Mouse (Mus musculus) heart, embryonic 16.5 days (tissue): Measurements from ENCODE around the gene Nmrk2. TPM values are rescaled to one million over a fixed set of nuclear protein-coding genes. Genes with fewer than 3 reads are reported as not detected.
"Not testable (repeated sequence)": the region's sequence is repeated elsewhere in the genome, so short reads cannot be mapped to it uniquely, and the experiment has no call there.

Experiments
- ATAC-seq: fragments of 200-750 bp; cut with Nextera tagmentation; replicated peaks from 2 replicates; pipeline ENCODE4 v1.8.0; 2017; ENCODE audit warnings: moderate number of reproducible peaks; ENCODE audit not compliant: insufficient read depth, low FRiP score; ENCODE audit errors: extremely low read depth
- H3K27ac ChIP-seq: fragments of 300-500 bp; sonication (generic); 2 replicates; pipeline ENCODE4 v1.5.1; 2014; ENCODE audit warnings: mild to moderate bottlenecking, low read length, control low read depth, moderate library complexity
- H3K27me3 ChIP-seq: fragments of 300-500 bp; sonication (generic); 2 replicates; pipeline ENCODE4 v1.6.1; 2014; ENCODE audit warnings: low read length, mixed read lengths; ENCODE audit not compliant: control insufficient read depth, insufficient read depth
- H3K36me3 ChIP-seq: fragments of 300-500 bp; sonication (generic); 2 replicates; pipeline ENCODE4 v1.6.1; 2014; ENCODE audit not compliant: control insufficient read depth, insufficient read depth
- H3K4me1 ChIP-seq: fragments of 300-500 bp; sonication (generic); 2 replicates; pipeline ENCODE4 v1.6.1; 2014; ENCODE audit warnings: low read length, mixed read lengths; ENCODE audit not compliant: control insufficient read depth, insufficient read depth
- H3K4me2 ChIP-seq: fragments of 300-500 bp; sonication (generic); 2 replicates; pipeline ENCODE4 v1.6.1; 2014; ENCODE audit warnings: low read depth, mild to moderate bottlenecking, control low read depth, low read length
- H3K4me3 ChIP-seq: fragments of 300-500 bp; sonication (generic); 2 replicates; pipeline ENCODE4 v1.5.1; 2014; ENCODE audit warnings: mild to moderate bottlenecking, control low read depth, low read length
- H3K9ac ChIP-seq: fragments of 300-500 bp; sonication (generic); 2 replicates; pipeline ENCODE4 v1.6.1; 2014; ENCODE audit warnings: low read length, control low read depth
- H3K9me3 ChIP-seq: fragments of 300-500 bp; sonication (generic); replicated peaks from 2 replicates; pipeline ENCODE4 v1.6.1; 2016; ENCODE audit warnings: low read length; ENCODE audit not compliant: control insufficient read depth
- WGBS: fragments of 180-500 bp; shearing (Covaris S2); extraction: QIAGEN DNeasy Blood & Tissue Kit; methylation state at CpG from one replicate; pipeline ENCODE4 v1.1.7; 2014; 5-methylcytosine and 5-hydroxymethylcytosine counted together
- polyA plus RNA-seq: library from polyadenylated mRNA; unstranded; fragments of >200 nt; fragmentation: Nextera tagmentation; extraction: Ambion mirVana; gene quantifications from 2 replicates; pipeline ENCODE4 v1.2.1, GENCODE M21; 2015

The Nmrk2 gene
- polyA plus RNA-seq, 1 experiment from 2014 or later: 11.9 TPM

DNA sequence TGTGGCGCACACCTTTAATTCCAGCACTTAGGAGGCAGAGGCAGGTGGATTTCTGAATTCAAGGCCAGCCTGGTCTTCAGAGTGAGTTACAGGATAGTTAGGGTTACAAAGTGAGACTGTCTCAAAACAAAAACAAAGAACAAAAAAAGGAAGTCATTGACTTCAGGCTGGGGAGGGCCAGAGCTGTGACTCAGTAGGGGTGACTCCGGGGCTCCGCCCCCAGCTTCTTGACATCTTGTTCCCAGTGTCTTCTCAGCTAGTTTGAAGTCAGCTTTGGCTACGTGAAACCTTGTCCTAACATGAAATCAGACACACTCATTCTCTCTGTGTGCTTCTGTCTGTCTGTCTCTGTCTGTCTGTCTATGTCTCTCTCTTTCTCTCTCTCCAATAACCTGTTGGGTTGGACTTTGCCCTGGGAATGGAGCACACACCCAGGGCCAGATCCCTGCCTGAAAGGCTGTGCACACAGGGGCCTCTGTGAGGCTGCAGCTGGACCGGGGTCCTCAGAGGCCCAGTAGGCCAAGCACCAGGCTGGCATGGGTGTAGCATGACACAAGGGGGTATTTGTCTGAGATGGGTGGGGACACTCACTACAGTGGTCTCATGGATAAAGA is 19.7 kb upstream of the Nmrk2 start:
- 79% methylated on average over 5 of the region's 5 CpGs for WGBS
- H3K27me3 ChIP-seq: no peaks in the 10 kb centered on the region
- no peak for ATAC-seq

DNA sequence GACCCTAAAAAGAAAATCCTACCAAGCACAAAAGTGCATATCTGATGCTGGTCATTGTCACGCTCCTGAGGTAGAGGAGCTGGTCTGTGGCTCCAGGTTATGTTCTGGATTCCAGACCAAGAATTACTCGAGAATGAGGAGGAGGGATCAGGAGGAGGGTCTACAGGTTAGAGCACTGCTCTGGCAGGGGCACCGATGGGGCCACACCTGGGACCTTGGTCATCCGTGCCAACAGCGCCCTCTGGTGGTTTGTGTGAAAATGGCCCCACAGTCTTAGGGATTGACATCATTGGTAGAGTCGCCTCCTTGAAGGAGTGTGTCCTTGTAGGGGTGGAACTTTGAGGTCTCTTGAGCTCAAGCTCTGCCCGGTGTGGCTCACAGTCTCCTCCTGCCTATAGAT is 16.1 kb upstream of the Nmrk2 start:
- H3K9me3 ChIP-seq: no peaks in the 10 kb centered on the region
- H3K9ac ChIP-seq: no peak overlapping the region
- no peaks in the 10 kb centered on the region for H3K27me3 ChIP-seq
- H3K4me1 ChIP-seq: no peaks in the 10 kb centered on the region
- no peak overlapping the region for H3K27ac ChIP-seq
- H3K36me3 ChIP-seq: no peaks in the 10 kb centered on the region
- peak; percentile 64 for ATAC-seq
- WGBS: 32% methylated on average over 7 of the region's 7 CpGs
- no peak overlapping the region for H3K4me3 ChIP-seq
- no peak overlapping the region for H3K4me2 ChIP-seq

More for the DNA sequence above, 19.7 kb upstream of the Nmrk2 start:
- Histone ChIP-seq H3K4me2 (no peak overlapping the region), H3K36me3 (no peaks in the 10 kb centered on the region), H3K4me1 (no peaks in the 10 kb centered on the region), H3K27ac (no peak overlapping the region), H3K9me3 (no peaks in the 10 kb centered on the region), H3K4me3 (no peak overlapping the region), H3K9ac (no peak overlapping the region)

DNA sequence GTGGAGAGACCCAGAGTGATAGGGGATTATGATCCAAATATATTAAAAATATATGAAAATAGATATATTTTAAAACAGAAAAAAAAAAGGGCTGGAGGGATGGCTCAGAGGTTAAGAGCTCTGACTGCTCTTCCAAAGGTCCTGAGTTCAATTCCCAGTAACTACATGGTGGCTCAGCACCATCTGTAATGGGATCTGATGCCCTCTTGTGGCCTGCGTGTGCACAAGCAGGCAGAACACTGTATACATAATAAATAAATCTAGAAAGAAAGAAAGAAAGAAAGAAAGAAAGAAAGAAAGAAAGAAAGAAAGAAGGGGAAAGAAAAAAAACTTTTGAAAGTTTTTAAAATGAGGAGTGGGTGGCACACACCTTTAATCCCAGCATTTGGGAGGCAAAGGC is 15.4 kb upstream of the Nmrk2 start:
- ATAC-seq, H3K4me2 ChIP-seq, H3K27ac ChIP-seq, H3K9me3 ChIP-seq, H3K36me3 ChIP-seq, H3K9ac ChIP-seq, H3K4me1 ChIP-seq, H3K27me3 ChIP-seq, H3K4me3 ChIP-seq: not testable (repeated sequence)
- 4% methylated on average over 1 of the region's 1 CpGs for WGBS

DNA sequence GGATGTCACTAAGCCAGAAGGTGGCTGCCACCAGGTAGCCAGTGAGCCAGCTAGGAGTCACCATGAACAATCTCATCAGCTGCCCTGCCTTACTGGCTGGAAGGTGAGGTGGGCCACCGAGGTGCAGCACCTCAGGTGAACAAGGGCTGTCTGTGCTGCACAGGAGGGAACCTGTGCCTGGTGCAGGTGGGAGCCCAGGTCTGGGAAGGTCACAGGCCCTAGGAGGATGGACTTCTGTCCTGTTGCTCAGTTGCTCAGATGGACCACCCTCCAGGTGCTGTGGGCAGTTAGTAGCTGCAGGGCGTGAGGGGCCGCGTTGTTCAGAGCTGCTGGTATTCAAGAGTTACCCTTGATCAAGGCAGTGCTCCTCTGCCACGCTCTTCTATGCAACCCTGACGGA is 15.0 kb upstream of the Nmrk2 start:
- Histone ChIP-seq H3K4me2 (no peak overlapping the region), H3K9me3 (no peaks in the 10 kb centered on the region), H3K9ac (no peak overlapping the region), H3K4me1 (no peaks in the 10 kb centered on the region), H3K4me3 (no peak overlapping the region), H3K36me3 (no peaks in the 10 kb centered on the region), H3K27me3 (no peaks in the 10 kb centered on the region), H3K27ac (no peak overlapping the region)
- 82% methylated on average over 6 of the region's 6 CpGs for WGBS
- ATAC-seq: no peak

DNA sequence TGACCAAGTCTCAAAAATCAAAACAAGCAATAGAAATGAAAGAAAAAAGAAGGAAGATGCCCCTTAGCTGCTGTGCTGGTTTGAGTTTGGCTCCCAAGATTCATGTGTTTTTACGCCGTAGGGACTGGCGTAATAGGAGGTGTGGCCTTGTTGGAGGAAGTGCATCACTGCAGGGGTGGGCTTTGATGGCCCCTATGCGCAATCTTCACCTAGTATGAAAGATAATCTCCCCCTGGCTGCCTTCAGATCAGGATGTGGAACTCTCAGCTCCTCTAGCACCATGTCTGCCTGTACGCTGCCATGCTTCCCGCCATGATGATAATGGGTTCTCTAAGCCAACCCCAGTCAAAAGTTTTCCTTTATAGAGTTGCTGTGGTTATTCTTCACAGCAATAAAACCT is 14.4 kb upstream of the Nmrk2 start:
- H3K27ac ChIP-seq: no peak overlapping the region
- WGBS: 88% methylated on average over 6 of the region's 6 CpGs

DNA sequence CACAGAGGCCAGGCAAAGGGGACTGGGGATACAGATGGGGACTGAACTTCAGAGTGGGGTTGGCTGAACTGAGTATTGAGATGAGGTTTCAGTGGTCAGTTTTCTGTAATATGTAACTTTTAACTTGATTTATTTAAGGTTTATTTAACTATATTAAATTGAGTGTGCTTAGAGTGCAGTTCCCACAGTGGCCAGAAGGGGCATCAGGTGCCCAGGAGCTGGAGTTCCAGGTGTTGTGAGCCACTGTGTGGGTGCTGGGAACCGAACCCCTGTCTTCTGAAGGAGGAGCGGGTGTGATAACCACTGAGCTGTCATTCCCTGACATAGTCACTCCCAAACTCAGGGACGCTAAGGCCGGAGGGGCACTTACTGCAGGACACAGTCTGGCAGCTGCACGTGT is 8.3 kb upstream of the Nmrk2 start:
- H3K27me3 ChIP-seq: no peaks in the 10 kb centered on the region
- H3K36me3 ChIP-seq: no peaks in the 10 kb centered on the region
- no peak overlapping the region for H3K9ac ChIP-seq
- no peak for ATAC-seq
- H3K4me3 ChIP-seq: no peak overlapping the region
- peaks cover 3% of the 10 kb centered on the region; the same call in 1 of the 2 replicates for H3K9me3 ChIP-seq
- no peak overlapping the region for H3K4me2 ChIP-seq
- 95% methylated on average over 5 of the region's 5 CpGs for WGBS
- H3K4me1 ChIP-seq: no peaks in the 10 kb centered on the region
- H3K27ac ChIP-seq: no peak overlapping the region

More for the DNA sequence above, 14.4 kb upstream of the Nmrk2 start:
- Histone ChIP-seq H3K4me3 (no peak overlapping the region), H3K4me1 (no peaks in the 10 kb centered on the region), H3K27me3 (no peaks in the 10 kb centered on the region), H3K4me2 (no peak overlapping the region), H3K9ac (no peak overlapping the region), H3K9me3 (no peaks in the 10 kb centered on the region), H3K36me3 (no peaks in the 10 kb centered on the region)
- ATAC-seq: no peak

DNA sequence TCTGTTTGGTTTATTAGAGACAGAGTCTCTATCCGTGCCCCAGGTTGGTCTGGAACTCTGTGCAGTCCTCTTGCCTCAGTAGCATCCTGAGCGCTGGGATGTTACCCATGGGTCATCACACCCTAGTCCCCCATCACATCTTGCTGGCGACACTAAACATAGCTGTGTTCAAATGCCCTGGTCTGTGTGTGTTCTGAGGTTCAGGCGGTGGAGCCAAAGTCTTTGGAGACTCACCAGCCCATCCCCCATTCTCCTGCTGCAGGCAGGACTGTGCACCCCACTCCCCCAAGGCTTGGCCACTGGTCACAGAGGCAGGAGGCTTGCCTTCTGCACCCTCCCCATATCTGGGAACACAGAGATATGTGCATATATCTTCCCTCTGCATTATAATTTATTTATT is 2.3 kb upstream of the Nmrk2 start:
- Histone ChIP-seq H3K9ac (no peak overlapping the region), H3K4me1 (peaks cover 33% of the 10 kb centered on the region), H3K4me2 (no peak overlapping the region), H3K36me3 (no peaks in the 10 kb centered on the region), H3K27me3 (no peaks in the 10 kb centered on the region), H3K4me3 (no peak overlapping the region), H3K27ac (peak overlapping the region; percentile 96), H3K9me3 (no peaks in the 10 kb centered on the region)
- no peak for ATAC-seq
- 52% methylated on average over 4 of the region's 4 CpGs for WGBS

DNA sequence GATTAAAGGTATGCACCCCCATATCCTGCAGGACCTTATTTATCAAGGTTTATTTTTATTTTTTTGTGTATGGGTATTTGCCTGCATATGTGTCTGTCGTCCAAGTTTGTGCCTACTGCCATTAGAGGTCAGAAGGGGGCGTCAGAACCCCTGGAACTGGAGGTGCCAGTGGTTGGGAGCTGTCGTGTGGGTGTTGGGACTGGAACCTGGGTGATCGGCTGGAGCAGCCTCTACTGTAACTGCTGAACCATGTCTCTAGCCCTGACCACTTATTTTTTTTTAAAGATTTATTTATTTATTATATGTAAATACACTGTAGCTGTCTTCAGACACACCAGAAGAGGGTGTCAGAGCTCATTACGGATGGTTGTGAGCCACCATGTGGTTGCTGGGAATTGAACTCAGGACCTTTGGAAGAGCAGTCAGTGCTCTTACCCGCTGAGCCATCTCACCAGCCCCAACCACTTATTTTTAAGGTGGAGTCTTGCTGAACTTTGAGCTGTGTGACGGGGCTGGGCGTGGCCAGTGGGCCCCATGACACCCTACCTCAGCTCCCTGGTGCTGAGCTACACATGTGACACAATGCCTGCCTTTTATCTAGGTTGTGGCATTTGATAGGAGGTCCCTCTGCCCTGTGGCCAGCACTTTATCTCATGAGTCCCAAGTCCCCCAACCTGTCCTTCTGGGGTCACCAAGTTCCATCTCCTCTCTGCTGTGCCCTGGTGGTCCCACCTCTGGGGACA is 1.3 kb upstream of the Nmrk2 start:
- ATAC-seq: no peak
- H3K9me3 ChIP-seq: no peaks in the 10 kb centered on the region
- WGBS: 55% methylated on average over 8 of the region's 8 CpGs

DNA sequence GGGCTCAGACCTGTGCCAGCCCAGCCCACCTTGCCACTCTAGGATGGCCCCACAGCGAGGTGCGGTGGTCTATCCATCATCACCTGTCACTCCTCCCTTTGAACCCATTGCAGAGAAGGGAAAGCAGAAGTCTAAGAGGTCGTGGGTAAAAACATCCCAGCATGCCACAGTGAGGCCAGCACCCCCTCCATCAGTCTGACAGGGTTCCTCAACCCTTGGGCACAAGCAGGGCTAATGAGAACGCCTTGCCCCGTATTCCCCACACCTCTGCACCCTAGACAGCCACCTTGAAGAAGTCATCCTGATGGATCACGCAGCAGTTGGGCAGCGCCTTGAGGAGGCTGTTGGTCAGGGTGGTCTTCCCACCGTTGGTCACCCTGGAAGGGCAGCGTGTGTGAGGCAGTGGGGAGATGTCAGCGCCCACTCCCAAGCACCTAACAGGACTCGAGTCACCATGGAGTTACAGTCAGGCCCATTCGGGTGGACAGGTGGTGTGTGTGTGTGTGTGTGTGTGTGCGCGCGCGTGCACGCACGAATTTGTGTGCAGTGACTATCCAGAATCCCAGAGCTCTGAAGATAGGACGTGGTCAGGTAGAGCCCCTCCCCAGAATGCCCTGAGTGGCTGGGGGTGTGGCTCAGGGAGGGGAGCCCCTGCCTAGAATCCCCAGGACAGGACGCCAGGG is 1.1 kb downstream of the Nmrk2 start:
- 57% methylated on average over 20 of the region's 20 CpGs for WGBS
- peaks cover 42% of the 10 kb centered on the region for H3K4me1 ChIP-seq

More for the DNA sequence above, 1.3 kb upstream of the Nmrk2 start:
- Histone ChIP-seq H3K36me3 (no peaks in the 10 kb centered on the region), H3K4me3 (no peak overlapping the region), H3K4me2 (no peak overlapping the region), H3K27ac (peak overlapping the region; percentile 96), H3K4me1 (peaks cover 39% of the 10 kb centered on the region), H3K27me3 (no peaks in the 10 kb centered on the region), H3K9ac (no peak overlapping the region; the same call in 1 of the 2 replicates)

More for the DNA sequence above, 1.1 kb downstream of the Nmrk2 start:
- no peaks in the 10 kb centered on the region for H3K36me3 ChIP-seq
- no peak overlapping the region for H3K4me3 ChIP-seq
- peak overlapping the region; percentile 55; the same call in 1 of the 2 replicates for H3K4me2 ChIP-seq
- no peak for ATAC-seq
- H3K27me3 ChIP-seq: 0 out of 2 replicates have a peak, but pooled peaks cover under 1% of the 10 kb centered on the region
- peak overlapping the region; percentile 96 for H3K27ac ChIP-seq
- H3K9ac ChIP-seq: peak overlapping the region; percentile 75
- H3K9me3 ChIP-seq: no peaks in the 10 kb centered on the region
